Mouse (Mus musculus) cerebellum, adult 2 months (tissue): ENCODE results near the gene March10.

Experiments used
- CTCF ChIP-seq: fragments of 200-500 bp; IDR thresholded peaks from 2 replicates; pipeline ENCODE4 v1.5.1; 2011; ENCODE audit warnings: low read depth, mild to moderate bottlenecking, control low read depth, low read length, moderate library complexity, borderline replicate concordance; ENCODE audit not compliant: insufficient read depth
- POLR2A ChIP-seq: fragments of 200-500 bp; IDR thresholded peaks from 2 replicates; pipeline ENCODE4 v1.6.1; 2011; ENCODE audit warnings: low read length, control low read depth, borderline replicate concordance; ENCODE audit not compliant: insufficient read depth

GRCm38 (mm10) chr11:105329962-105330361 lies 126.6 kb downstream of the March10 start:
- TF ChIP-seq POLR2A (no peak), CTCF (no peak)
